ENCODE assay signal across 16 mouse cellular contexts in genomic region chr10:106761061-106761460, GRCm38 (mm10).
DNase-seq lines count a peak whose midpoint lies in the region; ATAC-seq and TF ChIP-seq lines count a peak whose summit lies in the region.
"Had no signal": no experiment of that assay in that cellular context is flagged by ENCODE, and none has a peak within 500 bp of the region (broad histone marks: within the 10 kb centered on the region; RNA-seq: fewer than 3 reads in every experiment).

No protein-coding gene starts in this region.

- TF ChIP-seq POLR2A in brain, embryonic 14.5 days (IDR thresholded peaks at IDR 0.05; ENCODE audit: borderline replicate concordance, extremely low read depth, insufficient read depth, insufficient read length, poor library complexity, severe bottlenecking) = no peak

- H3K27ac ChIP-seq in forebrain, embryonic 11.5 days (ENCODE audit: low read depth, low read length) = no peak overlapping the region
- H3K27ac ChIP-seq: limb, embryonic 10.5 days; liver, embryonic 14.5 days; neural tube, embryonic 12.5 days had no signal

- no peak for TF ChIP-seq CTCF in brain, embryonic 14.5 days (IDR thresholded peaks at IDR 0.05; ENCODE audit: borderline replicate concordance, extremely low read depth, insufficient read depth, insufficient read length)

- H3K4me2 ChIP-seq in forebrain, embryonic 11.5 days (ENCODE audit: low read depth, low read length, severe bottlenecking) = no peak overlapping the region
- H3K4me2 ChIP-seq: neural tube, embryonic 12.5 days had no signal

- H3K27me3 ChIP-seq in forebrain, embryonic 11.5 days (ENCODE audit: control insufficient read depth, insufficient read depth, low read length) = no peaks in the 10 kb centered on the region
- H3K27me3 ChIP-seq: neural tube, embryonic 12.5 days had no signal

- H3K36me3 ChIP-seq in forebrain, embryonic 11.5 days (ENCODE audit: control insufficient read depth, insufficient read depth, low read length) = no peaks in the 10 kb centered on the region
- H3K36me3 ChIP-seq: limb, embryonic 10.5 days; neural tube, embryonic 12.5 days had no signal

- H3K9ac ChIP-seq in forebrain, embryonic 11.5 days (ENCODE audit: low read length) = no peak overlapping the region
- H3K9ac ChIP-seq: forebrain, postnatal 0 days; liver, embryonic 14.5 days; neural tube, embryonic 12.5 days had no signal

- no peak overlapping the region for H3K4me3 ChIP-seq in forebrain, embryonic 11.5 days (ENCODE audit: low read depth, low read length)
- H3K4me3 ChIP-seq: limb, embryonic 10.5 days; neural tube, embryonic 12.5 days had no signal

- no peaks in the 10 kb centered on the region for H3K9me3 ChIP-seq in forebrain, embryonic 11.5 days (ENCODE audit: control insufficient read depth, low read length)
- H3K9me3 ChIP-seq: limb, embryonic 10.5 days; neural tube, embryonic 12.5 days had no signal

- intact Hi-C loops in left cerebral cortex, postnatal 25 days (cut with DNase I) = loop anchor here (5.0 to 10.0 kb wide), 3 partner anchors 56 to 126 kb away; no protein-coding TSS in a partner anchor

- 86% methylated on average over 6 of the region's 6 CpGs for WGBS in forebrain, embryonic 11.5 days

- DNase-seq in brain, embryonic 14.5 days (ENCODE audit: low read depth) = peak; percentile 11
- DNase-seq in cerebellum, adult 8-10 months = peak; percentile 51
- peak; percentile 16 to 28 for DNase-seq in frontal cortex, postnatal 25 days (ENCODE audit: low spot score in 2 of 2)
- DNase-seq in left cerebral cortex, postnatal 25 days (ENCODE audit: low spot score in 2 of 2) = peak; percentile 57 to 96
- no peak for DNase-seq in forebrain, embryonic 11.5 days (ENCODE audit: low spot score)
- DNase-seq in adrenal gland, adult (ENCODE audit: inconsistent age in 2 of 2, low spot score in 1 of 2) = no peak
- DNase-seq in lung, postnatal 10 days = no peak
- DNase-seq in yolk sac, embryonic 10.5 days (ENCODE audit: low spot score) = no peak
- DNase-seq: forebrain, postnatal 0 days; heart, adult 18-20 months; heart, postnatal 14 days; lung, postnatal 36 days; midbrain, embryonic 14.5 days had no signal

- H3K4me1 ChIP-seq in forebrain, embryonic 11.5 days (replicated peaks; ENCODE audit: control insufficient read depth, insufficient read depth, low read length) = no peaks in the 10 kb centered on the region
- H3K4me1 ChIP-seq: limb, embryonic 10.5 days; neural tube, embryonic 12.5 days had no signal

- ATAC-seq in forebrain, embryonic 11.5 days (replicated peaks; ENCODE audit: low FRiP score) = no peak
- ATAC-seq: forebrain, postnatal 0 days had no signal

Comparison
In these comparisons a context has a peak if more than half of its experiments do, and no peak if none do; other contexts are left out.
1. DNase-seq: peak in brain, embryonic 14.5 days (single experiment), cerebellum, adult 8-10 months (single experiment), frontal cortex, postnatal 25 days (2 of 2) and left cerebral cortex, postnatal 25 days (2 of 2); none in forebrain, embryonic 11.5 days (single experiment), adrenal gland, adult (0 of 2), lung, postnatal 10 days (single experiment) and yolk sac, embryonic 10.5 days (single experiment).